Mouse (Mus musculus) C2C12 (cell line): ENCODE data around the gene Ints2. TPM values are rescaled to one million over a fixed set of nuclear protein-coding genes. Genes with fewer than 3 reads are reported as not detected.
"Not testable (repeated sequence)": the region's sequence is repeated elsewhere in the genome, so short reads cannot be mapped to it uniquely, and the experiment has no call there.

ENCODE experiments used
- H3K27me3 ChIP-seq: one replicate; pipeline ENCODE4 v1.6.1; 2011; ENCODE audit not compliant: control insufficient read depth, insufficient read depth, insufficient read length
- H3K36me3 ChIP-seq: one replicate; pipeline ENCODE4 v1.6.1; 2011; ENCODE audit not compliant: control insufficient read depth, insufficient read depth
- H3K4me3 ChIP-seq: one replicate; pipeline ENCODE4 v1.5.1; 2011; ENCODE audit warnings: mild to moderate bottlenecking, control low read depth; ENCODE audit not compliant: poor library complexity, insufficient read depth, severe bottlenecking
- H3K79me2 ChIP-seq: one replicate; pipeline ENCODE4 v1.6.1; 2011; ENCODE audit not compliant: control insufficient read depth, insufficient read depth
- H3K79me3 ChIP-seq: one replicate; pipeline ENCODE4 v1.6.1; 2011; ENCODE audit warnings: low read depth, control low read depth
- H3ac ChIP-seq: one replicate; pipeline ENCODE3; 2011; ENCODE audit warnings: low read depth; ENCODE audit not compliant: control insufficient read depth, insufficient read length
- CEBPB ChIP-seq: IDR thresholded peaks from one replicate; pipeline ENCODE4 v1.6.1; 2011; ENCODE audit warnings: low read depth, mild to moderate bottlenecking, control low read depth, moderate library complexity
- CTCF ChIP-seq: IDR thresholded peaks from one replicate; pipeline ENCODE4 v1.5.1; 2011; ENCODE audit not compliant: control insufficient read depth, insufficient read depth, insufficient read length
- FOSL1 ChIP-seq: IDR thresholded peaks from one replicate; pipeline ENCODE4 v1.8.0; 2011; ENCODE audit warnings: mild to moderate bottlenecking, low read length; ENCODE audit not compliant: poor library complexity, insufficient read depth, severe bottlenecking
- MAX ChIP-seq: IDR thresholded peaks from one replicate; pipeline ENCODE4 v1.6.1; 2011; ENCODE audit warnings: mild to moderate bottlenecking, control low read depth
- MYOD1 ChIP-seq: IDR thresholded peaks from one replicate; pipeline ENCODE4 v1.6.1; 2011; ENCODE audit warnings: low read depth; ENCODE audit not compliant: control insufficient read depth, insufficient read length
- MYOG ChIP-seq: IDR thresholded peaks from one replicate; pipeline ENCODE4 v1.6.1; 2011; ENCODE audit not compliant: control insufficient read depth, insufficient read length; ENCODE audit errors: extremely low read depth
- USF1 ChIP-seq: IDR thresholded peaks from one replicate; pipeline ENCODE4 v1.6.1; 2011; ENCODE audit warnings: low read depth, mild to moderate bottlenecking, control low read depth, moderate library complexity
- polyA plus RNA-seq: library from polyadenylated mRNA; unstranded; fragments of >200 nt; fragmentation: generic; extraction: Trizol; gene quantifications from one replicate; pipeline ENCODE4 v1.2.1, GENCODE M21; 2012; ENCODE audit warnings: missing spikeins

Gene Ints2
- polyA plus RNA-seq, 1 experiment: 9.1 TPM

- Histone ChIP-seq H3K79me3 (peaks cover 43% of the 10 kb centered on the region), H3ac (peak overlapping the region; percentile 48), H3K27me3 (no peaks in the 10 kb centered on the region), H3K79me2 (peaks cover 61% of the 10 kb centered on the region), H3K4me3 (peak overlapping the region; percentile 93), H3K36me3 (peaks cover 50% of the 10 kb centered on the region)
- TF ChIP-seq MYOD1 (no peak), MYOG (no peak), CEBPB (peak; percentile 40), FOSL1 (no peak)
These were observed 56.8 kb downstream of the Ints2 start for GRCm38 (mm10) chr11:86200460-86201021.

GRCm38 (mm10) chr11:86199733-86200132 is 57.6 kb downstream of the Ints2 start:
- peak overlapping the region; percentile 93 for H3K4me3 ChIP-seq
- H3K79me2 ChIP-seq: peaks cover 53% of the 10 kb centered on the region
- no peak for TF ChIP-seq CTCF
- H3K36me3 ChIP-seq: peaks cover 46% of the 10 kb centered on the region
- H3K79me3 ChIP-seq: peaks cover 40% of the 10 kb centered on the region
- no peak overlapping the region for H3ac ChIP-seq
- no peaks in the 10 kb centered on the region for H3K27me3 ChIP-seq

GRCm38 (mm10) chr11:86185224-86185623 is 72.2 kb downstream of the Ints2 start:
- not testable (repeated sequence) for H3K27me3 ChIP-seq, H3K79me2 ChIP-seq, H3K4me3 ChIP-seq, H3K79me3 ChIP-seq, H3ac ChIP-seq
- H3K36me3 ChIP-seq: peaks cover 33% of the 10 kb centered on the region

- TF ChIP-seq MYOD1 (no peak), USF1 (no peak), CTCF (no peak), MAX (no peak), MYOG (no peak), FOSL1 (no peak), CEBPB (no peak)
- no peaks in the 10 kb centered on the region for H3K79me3 ChIP-seq
- H3K27me3 ChIP-seq: no peaks in the 10 kb centered on the region
- no peaks in the 10 kb centered on the region for H3K79me2 ChIP-seq
- H3K4me3 ChIP-seq: no peak overlapping the region
- no peak overlapping the region for H3ac ChIP-seq
- H3K36me3 ChIP-seq: peaks cover 4% of the 10 kb centered on the region
These were observed 81.5 kb downstream of the Ints2 start for GRCm38 (mm10) chr11:86175833-86176232.

GRCm38 (mm10) chr11:86174173-86174572 is 83.2 kb downstream of the Ints2 start:
- Histone ChIP-seq H3K27me3 (no peaks in the 10 kb centered on the region), H3K79me3 (no peaks in the 10 kb centered on the region), H3K79me2 (no peaks in the 10 kb centered on the region), H3K36me3 (peaks cover 4% of the 10 kb centered on the region), H3K4me3 (no peak overlapping the region), H3ac (no peak overlapping the region)
- TF ChIP-seq USF1: no peak
- TF ChIP-seq MYOG: no peak
- no peak for TF ChIP-seq MAX
- no peak for TF ChIP-seq MYOD1
- no peak for TF ChIP-seq CEBPB
- no peak for TF ChIP-seq FOSL1
- no peak for TF ChIP-seq CTCF

- Histone ChIP-seq H3ac (no peak overlapping the region), H3K27me3 (no peaks in the 10 kb centered on the region), H3K79me2 (no peaks in the 10 kb centered on the region), H3K79me3 (no peaks in the 10 kb centered on the region), H3K36me3 (peaks cover 10% of the 10 kb centered on the region), H3K4me3 (no peak overlapping the region)
- TF ChIP-seq CEBPB: no peak
- no peak for TF ChIP-seq MYOD1
- no peak for TF ChIP-seq MAX
- no peak for TF ChIP-seq FOSL1
- TF ChIP-seq USF1: no peak
- TF ChIP-seq CTCF: no peak
- TF ChIP-seq MYOG: no peak
These were observed 86.6 kb downstream of the Ints2 start for GRCm38 (mm10) chr11:86170743-86171142.

Other genes starting within 250 kb of the Ints2 start
- gene Brip1, start 56.4 kb downstream of the Ints2 start, polyA plus RNA-seq: 3.0 TPM
- 5.5 TPM for gene Med13, start 100.0 kb upstream of the Ints2 start, polyA plus RNA-seq
- 12.5 TPM for gene Rnft1, start 227.1 kb upstream of the Ints2 start, polyA plus RNA-seq